ENCODE assay signal across 18 mouse cellular contexts in genomic region chr16:91880869-91881767, GRCm38 (mm10).
DNase-seq lines count a peak whose midpoint lies in the region; ATAC-seq and TF ChIP-seq lines count a peak whose summit lies in the region.
"Had no signal": no experiment of that assay in that cellular context is flagged by ENCODE, and none has a peak within 500 bp of the region (broad histone marks: within the 10 kb centered on the region; RNA-seq: fewer than 3 reads in every experiment).

No protein-coding gene starts in this region.

- H3K36me3 ChIP-seq in forebrain, embryonic 16.5 days (ENCODE audit: control insufficient read depth, insufficient read depth), result peaks cover 5% of the 10 kb centered on the region
- peaks cover 6% of the 10 kb centered on the region for H3K36me3 ChIP-seq in forebrain, embryonic 14.5 days (ENCODE audit: control insufficient read depth, insufficient read depth, low read length)
- H3K36me3 ChIP-seq in liver, embryonic 12.5 days, result no peaks in the 10 kb centered on the region
- peaks cover 20% of the 10 kb centered on the region for H3K36me3 ChIP-seq in neural tube, embryonic 15.5 days
- H3K36me3 ChIP-seq: heart, embryonic 10.5 days had no signal

- H3K9me3 ChIP-seq in forebrain, embryonic 16.5 days (ENCODE audit: control insufficient read depth, low read length), result no peaks in the 10 kb centered on the region
- no peaks in the 10 kb centered on the region for H3K9me3 ChIP-seq in forebrain, embryonic 14.5 days (replicated peaks; ENCODE audit: control insufficient read depth, low read length)
- no peaks in the 10 kb centered on the region for H3K9me3 ChIP-seq in liver, embryonic 12.5 days (replicated peaks)
- no peaks in the 10 kb centered on the region for H3K9me3 ChIP-seq in neural tube, embryonic 15.5 days (replicated peaks)
- H3K9me3 ChIP-seq: heart, embryonic 10.5 days; hindbrain, embryonic 15.5 days had no signal

- ATAC-seq in forebrain, embryonic 16.5 days, result peak; percentile 61
- no peak; the same call in 1 of the 2 replicates for ATAC-seq in forebrain, embryonic 14.5 days
- peak; percentile 57 for ATAC-seq in liver, embryonic 12.5 days
- no peak for ATAC-seq in neural tube, embryonic 15.5 days (ENCODE audit: low FRiP score)
- ATAC-seq: CD4-positive, CD25-positive, alpha-beta regulatory T cell, adult 4 months; midbrain, embryonic 16.5 days had no signal

- no peak for TF ChIP-seq CTCF in brain, embryonic 14.5 days (IDR thresholded peaks at IDR 0.05; ENCODE audit: borderline replicate concordance, extremely low read depth, insufficient read depth, insufficient read length)

- WGBS in forebrain, embryonic 16.5 days, result 81% methylated on average over 11 of the region's 11 CpGs
- WGBS in forebrain, embryonic 14.5 days, result 95% methylated on average over 11 of the region's 11 CpGs
- 65% methylated on average over 11 of the region's 11 CpGs for WGBS in liver, embryonic 12.5 days (ENCODE audit: insufficient replicate concordance)
- 91% methylated on average over 11 of the region's 11 CpGs for WGBS in neural tube, embryonic 15.5 days

- H3K27me3 ChIP-seq in forebrain, embryonic 16.5 days (replicated peaks; ENCODE audit: control insufficient read depth, insufficient read depth, low read length), result no peaks in the 10 kb centered on the region
- H3K27me3 ChIP-seq in forebrain, embryonic 14.5 days (replicated peaks; ENCODE audit: control insufficient read depth, insufficient read depth, low read length), result no peaks in the 10 kb centered on the region
- peaks cover 41% of the 10 kb centered on the region for H3K27me3 ChIP-seq in liver, embryonic 12.5 days (replicated peaks)
- H3K27me3 ChIP-seq in neural tube, embryonic 15.5 days (replicated peaks), result no peaks in the 10 kb centered on the region
- H3K27me3 ChIP-seq: hindbrain, embryonic 15.5 days had no signal

- no peak overlapping the region for H3K9ac ChIP-seq in forebrain, embryonic 16.5 days (replicated peaks; ENCODE audit: low read depth, low read length)
- no peak overlapping the region for H3K9ac ChIP-seq in forebrain, embryonic 14.5 days (ENCODE audit: low read length)
- H3K9ac ChIP-seq in liver, embryonic 12.5 days, result 0 out of 2 replicates have a peak overlapping the region, but pooled peaks have one; percentile 22
- no peak overlapping the region for H3K9ac ChIP-seq in neural tube, embryonic 15.5 days (replicated peaks)
- H3K9ac ChIP-seq: hindbrain, embryonic 15.5 days had no signal

- no peak overlapping the region for H3K4me2 ChIP-seq in forebrain, embryonic 16.5 days (ENCODE audit: low read length)
- H3K4me2 ChIP-seq in forebrain, embryonic 14.5 days (ENCODE audit: low read length), result no peak overlapping the region
- 0 out of 2 replicates have a peak overlapping the region, but pooled peaks have one; percentile 10 for H3K4me2 ChIP-seq in liver, embryonic 12.5 days
- H3K4me2 ChIP-seq in neural tube, embryonic 15.5 days, result no peak overlapping the region
- H3K4me2 ChIP-seq: hindbrain, embryonic 15.5 days had no signal

- TF ChIP-seq POLR2A in brain, embryonic 14.5 days (IDR thresholded peaks at IDR 0.05; ENCODE audit: borderline replicate concordance, extremely low read depth, insufficient read depth, insufficient read length, poor library complexity, severe bottlenecking), result no peak

- H3K4me1 ChIP-seq in forebrain, embryonic 16.5 days (replicated peaks; ENCODE audit: control insufficient read depth, insufficient read depth, low read length), result peaks cover 6% of the 10 kb centered on the region
- H3K4me1 ChIP-seq in forebrain, embryonic 14.5 days (ENCODE audit: control insufficient read depth, insufficient read depth, low read length), result peaks cover 6% of the 10 kb centered on the region; the same call in 1 of the 2 replicates
- peaks cover 23% of the 10 kb centered on the region for H3K4me1 ChIP-seq in liver, embryonic 12.5 days
- H3K4me1 ChIP-seq in neural tube, embryonic 15.5 days, result peaks cover 25% of the 10 kb centered on the region

- no peak overlapping the region for H3K4me3 ChIP-seq in forebrain, embryonic 16.5 days (replicated peaks; ENCODE audit: low read length)
- no peak overlapping the region for H3K4me3 ChIP-seq in forebrain, embryonic 14.5 days (ENCODE audit: low read depth, low read length)
- no peak overlapping the region for H3K4me3 ChIP-seq in liver, embryonic 12.5 days
- H3K4me3 ChIP-seq in neural tube, embryonic 15.5 days (replicated peaks), result no peak overlapping the region
- H3K4me3 ChIP-seq: heart, embryonic 10.5 days; hindbrain, embryonic 15.5 days; layer of hippocampus, adult 2 months; myocyte had no signal

- peak overlapping the region; percentile 72 for H3K27ac ChIP-seq in forebrain, embryonic 16.5 days (ENCODE audit: low read length)
- no peak overlapping the region; the same call in 1 of the 2 replicates for H3K27ac ChIP-seq in forebrain, embryonic 14.5 days (ENCODE audit: low read depth, low read length)
- peak overlapping the region; percentile 10; the same call in 1 of the 2 replicates for H3K27ac ChIP-seq in liver, embryonic 12.5 days
- H3K27ac ChIP-seq in neural tube, embryonic 15.5 days (replicated peaks), result peak overlapping the region; percentile 72; the same call in 1 of the 2 replicates
- H3K27ac ChIP-seq: heart, embryonic 10.5 days; hindbrain, embryonic 15.5 days; macrophage had no signal

- no peak for DNase-seq in forebrain, embryonic 14.5 days (ENCODE audit: low spot score)
- DNase-seq in liver, result no peak
- DNase-seq in brain, embryonic 14.5 days (ENCODE audit: low read depth), result peak; percentile 49
- no peak for DNase-seq in lung, postnatal 36 days
- DNase-seq: adrenal gland, adult 2 months; gastrocnemius, postnatal 10 days; heart, postnatal 4 days; kidney, postnatal 14 days had no signal

Comparison
In these comparisons a context has a peak if more than half of its experiments do, and no peak if none do; other contexts are left out.
1. ATAC-seq: peak in forebrain, embryonic 16.5 days (single experiment) and liver, embryonic 12.5 days (single experiment); none in forebrain, embryonic 14.5 days (single experiment) and neural tube, embryonic 15.5 days (single experiment).